Mouse (Mus musculus) kidney, adult 8-10 months (tissue): Measurements from ENCODE around the gene Gm26602.

Experiments
- DNase-seq, 2 experiments: peaks; one replicate each; pipeline ENCODE4 v3.0.0; 2022

Gm26602 gene

DNA sequence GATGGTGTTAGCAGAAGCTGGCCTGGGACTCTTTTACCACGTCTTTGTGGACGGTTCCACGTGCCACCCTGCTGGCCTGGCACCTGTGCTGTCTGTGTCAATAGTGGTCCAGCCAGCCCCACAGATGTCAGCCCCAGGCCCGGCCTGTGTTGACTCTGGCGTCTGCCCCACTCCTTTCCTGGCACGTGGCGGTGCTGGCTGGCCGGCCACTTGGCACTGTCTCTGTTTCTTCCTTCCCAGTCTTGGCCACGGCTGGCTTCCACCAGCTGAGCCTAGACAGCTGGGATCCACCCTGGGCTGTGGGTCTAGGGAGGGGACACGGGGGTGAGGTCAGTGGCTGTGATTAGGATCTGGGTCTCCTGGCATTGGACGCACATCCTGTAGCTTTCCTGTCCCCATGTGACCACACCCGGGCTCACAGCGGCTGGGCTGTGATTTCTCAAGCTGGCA lies 23.6 kb downstream of the Gm26602 start:
- peak; percentile 85 to 89 for DNase-seq

DNA sequence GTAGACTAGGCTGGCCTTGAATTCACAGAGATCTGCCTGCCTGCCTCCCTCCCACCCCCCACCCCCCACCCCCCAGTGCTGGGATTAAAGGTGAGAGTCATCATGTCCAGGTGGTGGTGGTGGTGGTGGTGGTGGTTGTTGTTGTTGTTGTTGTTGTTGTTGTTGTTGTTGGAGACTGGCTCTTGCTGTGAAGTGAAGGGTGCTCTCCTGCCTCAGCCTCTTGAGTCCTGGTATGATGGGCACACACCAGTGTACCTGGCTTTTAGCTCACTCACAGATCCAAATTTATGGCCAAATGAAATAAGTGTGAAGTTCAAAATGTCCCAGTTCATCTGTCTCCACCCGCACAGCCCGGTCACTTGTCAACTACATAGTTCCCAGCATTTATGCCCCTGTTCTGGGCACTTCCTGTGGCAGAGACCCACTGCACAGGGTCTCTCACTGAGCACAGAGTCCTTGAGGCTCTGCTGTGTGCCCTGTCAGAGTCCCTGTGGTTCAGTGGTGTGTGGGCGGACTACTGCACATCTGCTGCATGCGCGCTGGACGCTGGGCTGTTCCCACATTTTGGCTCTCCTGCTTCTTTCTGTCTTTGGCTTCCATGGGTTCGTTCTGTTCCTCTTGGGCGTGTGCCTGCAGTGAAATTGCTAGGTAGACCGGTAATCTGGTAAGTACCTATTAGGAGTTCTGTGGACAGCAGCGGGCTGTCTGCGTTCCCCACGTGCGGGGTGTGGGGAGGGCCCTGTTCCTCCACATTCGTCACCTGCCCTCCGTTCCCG lies 24.3 kb downstream of the Gm26602 start:
- DNase-seq = no peak

DNA sequence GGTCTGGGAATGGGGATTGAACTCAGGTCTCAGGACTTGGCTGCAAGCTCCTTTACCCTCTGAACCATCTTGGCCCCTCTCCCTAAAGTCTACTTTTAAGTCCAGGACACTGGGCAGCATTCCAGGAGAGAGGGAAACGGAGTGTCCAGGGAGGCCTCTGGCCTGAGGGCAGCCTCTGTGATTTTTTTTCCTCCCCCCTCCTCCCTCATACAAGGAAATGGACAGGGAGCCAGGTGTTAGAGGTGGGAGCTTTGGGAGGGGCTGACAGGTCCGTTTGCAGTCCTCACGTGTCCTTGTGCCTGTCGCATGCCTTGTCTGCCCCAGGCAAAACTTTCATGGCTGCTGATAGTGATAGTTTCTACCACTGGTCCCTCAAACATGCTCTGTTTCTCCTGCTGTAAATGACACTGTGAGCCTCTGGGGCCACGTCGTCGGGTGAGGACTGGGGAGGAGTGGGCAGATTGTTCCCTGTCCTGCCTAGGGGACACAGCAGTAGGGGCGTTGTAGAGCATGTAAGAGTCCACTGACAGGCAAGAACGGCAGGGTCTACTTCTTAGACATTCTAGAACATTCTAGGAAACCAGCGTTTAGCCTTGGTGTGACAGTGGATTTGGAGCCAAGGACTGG lies 25.7 kb downstream of the Gm26602 start:
- peak; percentile 80 to 84 for DNase-seq

DNA sequence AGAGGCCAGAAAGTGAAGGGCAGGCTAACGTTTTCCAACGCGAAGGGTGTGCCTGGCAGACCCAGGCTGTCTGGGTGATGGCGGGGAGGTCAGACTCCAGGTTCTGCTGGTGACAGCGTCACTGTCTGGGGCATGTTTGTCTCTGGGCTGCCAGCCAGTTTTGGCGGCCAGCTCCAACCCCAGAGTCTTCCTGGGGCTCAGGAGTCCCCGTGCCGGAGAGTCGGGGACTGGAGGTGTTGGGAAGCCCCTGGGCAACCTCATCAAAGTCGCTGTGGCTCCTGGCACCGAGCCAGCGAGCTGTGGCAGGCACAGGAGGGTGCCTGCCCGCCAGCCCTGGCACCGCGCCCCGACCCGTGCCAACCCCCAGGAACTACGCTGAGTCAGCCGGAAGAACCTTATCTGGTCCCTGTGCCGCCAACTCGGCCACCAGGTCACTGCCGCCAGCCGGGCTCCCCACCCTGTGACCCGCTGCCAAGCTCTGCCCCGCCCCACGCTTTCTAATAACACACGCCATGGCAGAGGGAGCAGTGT lies 26.3 kb downstream of the Gm26602 start:
- DNase-seq = peak; percentile 79

DNA sequence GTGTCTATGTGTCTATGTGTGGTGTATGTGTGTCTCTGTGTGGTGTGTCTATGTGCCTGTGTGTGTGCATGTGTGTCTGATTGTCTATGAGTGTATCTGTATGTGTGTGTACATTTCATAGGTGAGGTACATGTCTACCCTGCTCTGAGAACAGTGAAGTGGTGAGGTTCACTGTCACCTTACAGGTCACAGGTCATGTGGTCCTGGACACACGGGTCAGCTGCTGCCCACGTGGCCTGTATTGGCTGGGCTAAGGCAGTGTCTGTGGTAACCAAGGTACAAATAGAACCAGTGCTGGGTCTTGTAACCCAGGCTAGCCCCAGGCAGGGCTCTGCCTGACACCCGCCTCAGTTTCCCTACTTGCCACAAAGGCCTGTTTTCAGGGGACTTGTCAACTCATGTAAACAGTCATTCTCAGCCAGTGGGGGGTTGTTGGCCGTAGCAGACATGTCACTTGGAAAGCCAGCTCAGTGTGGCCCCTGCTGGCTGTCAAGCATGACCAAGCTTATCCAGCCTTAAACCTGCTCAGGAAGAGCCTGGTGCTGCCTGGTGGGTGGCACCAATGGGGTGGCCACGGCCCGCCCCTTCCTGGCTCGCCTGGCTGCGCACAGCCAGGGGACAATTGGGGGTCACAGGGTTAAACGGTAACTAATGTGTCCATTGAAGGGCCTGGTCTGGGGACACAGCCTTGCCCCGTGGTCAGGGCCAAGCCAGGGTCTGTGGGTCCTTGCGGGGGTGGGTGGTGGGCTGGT lies 27.3 kb downstream of the Gm26602 start:
- DNase-seq = peak; percentile 59 to 70

DNA sequence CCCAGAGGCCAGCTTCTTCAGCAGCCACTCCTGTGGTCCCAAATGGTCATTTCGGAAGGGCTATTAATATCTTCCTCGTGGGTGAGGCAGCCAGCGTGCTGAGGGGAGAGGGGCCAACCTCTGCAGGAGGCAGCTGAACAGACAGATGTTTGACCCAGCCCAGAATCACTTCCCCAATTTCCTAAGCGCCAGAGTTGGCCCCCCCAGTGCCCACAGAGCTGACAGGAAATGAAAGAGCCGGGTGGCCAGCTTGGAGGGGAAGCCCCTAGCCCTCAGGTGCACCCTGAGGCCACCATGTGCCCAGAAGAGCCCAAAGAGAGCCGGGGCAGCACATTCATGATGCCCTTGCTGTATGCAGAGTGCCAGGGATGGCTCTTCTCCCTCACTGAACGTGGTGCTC lies 30.1 kb downstream of the Gm26602 start:
- DNase-seq = no peak

DNA sequence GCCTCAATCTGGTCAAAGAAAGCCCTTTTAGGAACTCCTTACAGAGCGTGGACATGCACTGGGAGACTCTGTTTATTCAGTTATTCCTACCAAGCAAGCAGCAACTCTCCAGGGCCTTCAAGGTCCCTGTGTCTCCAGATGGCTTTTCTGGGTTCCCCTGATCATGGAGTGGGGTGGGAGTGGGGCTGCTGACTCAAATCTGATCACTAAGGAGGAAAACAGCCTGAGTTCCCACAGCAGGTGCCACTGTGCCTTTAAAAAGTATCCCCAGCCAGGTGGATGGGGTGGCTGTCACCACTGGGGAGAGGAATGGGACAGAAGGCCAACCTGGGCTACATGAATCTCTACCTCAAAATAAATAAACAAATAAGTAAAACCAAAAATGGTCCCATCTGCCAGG lies 32.3 kb downstream of the Gm26602 start:
- no peak for DNase-seq

DNA sequence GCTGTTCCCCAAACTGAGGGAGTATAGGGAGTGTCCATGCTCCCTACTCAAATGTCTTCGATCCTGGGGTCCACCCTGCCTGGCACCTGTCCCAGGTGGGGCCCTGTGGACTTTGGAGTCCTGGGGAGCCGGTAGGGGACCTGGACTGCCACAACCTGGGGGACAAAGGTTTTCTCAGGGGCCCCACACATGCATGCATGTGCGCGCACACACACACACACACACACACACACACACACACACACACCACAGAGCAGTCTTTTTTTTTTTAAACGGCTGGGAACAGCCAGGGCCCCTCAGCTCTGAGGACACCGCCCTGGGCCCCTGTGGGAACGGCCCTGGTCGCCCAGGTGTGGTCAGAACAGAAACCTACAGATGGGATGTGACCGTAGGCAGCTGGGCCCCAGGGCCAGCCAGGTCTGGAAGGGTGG lies 32.8 kb downstream of the Gm26602 start:
- no peak for DNase-seq

DNA sequence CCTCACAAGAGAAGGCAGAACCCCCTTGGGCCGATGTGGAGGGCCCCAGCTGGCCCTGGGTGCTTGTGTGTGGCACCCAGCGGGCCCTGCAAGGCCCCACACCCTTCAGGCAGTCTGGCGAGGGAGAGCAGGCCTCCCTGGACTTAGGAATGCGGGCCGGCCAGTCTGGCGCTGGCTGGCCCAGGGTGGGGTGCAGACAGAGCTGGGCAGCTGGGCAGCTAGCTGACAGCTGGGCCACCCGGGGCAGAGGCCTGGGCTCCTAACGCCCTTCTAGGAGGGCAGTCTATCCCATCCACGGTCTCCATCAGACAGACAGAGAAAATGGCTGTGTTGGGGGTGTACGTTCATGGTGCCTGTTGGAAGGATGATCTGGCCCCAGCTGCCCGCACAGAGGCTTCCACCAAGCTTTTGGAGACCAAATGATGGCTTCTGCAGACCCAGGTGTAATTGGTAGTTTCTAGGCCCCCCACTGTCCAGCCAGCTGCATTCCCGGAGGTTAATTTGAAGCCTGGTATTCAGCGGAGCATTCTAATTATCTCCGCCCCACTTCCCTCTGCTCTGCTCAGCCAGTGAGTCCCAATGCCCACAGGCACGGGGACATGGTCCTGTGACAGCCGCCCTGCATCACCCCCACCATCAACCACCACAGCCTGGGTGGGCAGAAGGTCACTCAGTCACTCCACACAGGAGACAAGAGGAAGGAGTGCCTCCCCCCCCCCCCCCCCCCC lies 35.0 kb downstream of the Gm26602 start:
- peak; percentile 59 to 80 for DNase-seq

DNA sequence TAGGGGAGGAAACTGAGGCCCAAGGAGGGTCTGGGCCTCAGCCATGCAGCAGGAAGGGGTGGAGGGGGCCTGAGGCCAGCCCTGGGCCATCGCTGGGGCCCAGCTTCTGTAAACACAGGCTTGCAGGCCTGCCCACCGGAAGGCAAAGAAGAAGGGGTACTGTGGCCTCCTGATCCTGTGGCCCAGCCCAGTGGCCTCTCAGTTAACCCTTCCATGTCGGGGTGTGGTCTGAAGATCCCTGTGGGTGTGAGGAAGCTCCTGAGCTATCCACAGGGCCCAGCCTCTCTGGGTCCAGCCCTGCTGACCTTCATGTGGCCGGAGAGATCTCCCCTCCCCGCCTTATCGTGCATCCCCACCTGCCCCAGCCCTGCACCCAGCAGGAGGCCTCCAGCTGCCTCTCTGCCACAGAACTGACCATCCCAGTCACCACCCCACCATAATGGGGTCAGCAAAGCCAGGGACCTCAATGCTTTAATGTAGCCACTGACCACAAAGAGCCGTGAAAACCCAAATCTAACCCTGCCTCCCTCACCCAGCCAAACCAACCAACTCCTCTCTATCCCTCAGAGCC lies 36.2 kb downstream of the Gm26602 start:
- DNase-seq = no peak

DNA sequence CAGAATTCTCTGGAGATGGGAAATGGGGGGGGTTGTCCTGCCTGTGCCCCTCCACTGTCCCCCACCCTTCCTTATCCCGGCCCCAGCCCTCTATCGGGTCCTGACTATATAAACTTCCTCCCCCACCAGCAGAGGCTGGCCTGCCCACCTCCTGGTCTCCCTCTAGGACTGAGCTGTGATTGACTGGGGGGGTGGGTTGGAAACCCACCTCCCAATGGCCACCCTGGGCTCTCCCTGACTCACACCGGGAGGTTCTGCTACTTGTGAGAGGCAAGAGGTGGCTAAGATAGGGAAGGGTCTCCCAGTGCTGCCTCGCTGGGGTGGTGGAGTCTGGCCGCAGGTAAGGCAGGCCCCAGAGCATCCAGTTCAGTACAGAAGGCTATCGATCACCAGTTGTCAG lies 36.8 kb downstream of the Gm26602 start:
- DNase-seq = no peak

DNA sequence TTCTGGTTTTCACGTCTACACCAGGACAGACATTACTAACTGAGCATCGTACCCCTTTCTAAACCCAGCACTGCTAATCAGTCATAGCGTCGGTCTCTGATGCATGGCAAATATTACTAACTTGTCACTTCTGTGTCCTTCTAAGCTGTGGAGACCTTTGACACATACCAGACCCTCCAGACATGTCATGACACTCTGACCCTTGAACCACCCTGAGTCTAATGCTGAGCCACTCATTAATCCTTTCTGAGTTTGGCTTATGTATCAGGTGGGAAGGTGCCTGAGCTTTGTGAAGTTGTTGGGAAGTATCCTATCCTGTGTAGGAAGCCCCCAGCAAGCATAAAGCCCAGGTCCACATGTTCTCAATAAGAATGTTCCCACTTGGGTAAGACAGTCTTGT lies 39.2 kb downstream of the Gm26602 start:
- peak in 1 of 2 experiments; percentile 45 for DNase-seq

DNA sequence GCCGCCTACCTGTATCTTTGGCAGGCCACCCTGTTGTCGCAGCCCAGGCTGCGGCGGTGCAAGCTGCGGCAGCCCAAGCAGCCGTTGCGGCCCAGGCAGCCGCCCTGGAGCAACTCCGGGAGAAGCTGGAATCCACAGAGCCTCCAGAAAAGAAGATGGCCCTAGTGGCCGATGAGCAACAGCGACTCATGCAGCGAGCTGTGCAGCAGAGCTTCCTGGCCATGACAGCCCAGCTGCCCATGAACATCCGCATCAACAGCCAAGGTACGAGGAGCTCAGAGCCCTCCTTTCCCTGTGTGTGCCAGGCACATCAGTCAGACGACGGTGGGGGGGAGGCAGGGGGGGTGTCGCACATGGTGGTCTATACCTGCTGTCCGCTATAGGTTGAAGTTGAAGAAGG lies 40.0 kb downstream of the Gm26602 start:
- no peak for DNase-seq

DNA sequence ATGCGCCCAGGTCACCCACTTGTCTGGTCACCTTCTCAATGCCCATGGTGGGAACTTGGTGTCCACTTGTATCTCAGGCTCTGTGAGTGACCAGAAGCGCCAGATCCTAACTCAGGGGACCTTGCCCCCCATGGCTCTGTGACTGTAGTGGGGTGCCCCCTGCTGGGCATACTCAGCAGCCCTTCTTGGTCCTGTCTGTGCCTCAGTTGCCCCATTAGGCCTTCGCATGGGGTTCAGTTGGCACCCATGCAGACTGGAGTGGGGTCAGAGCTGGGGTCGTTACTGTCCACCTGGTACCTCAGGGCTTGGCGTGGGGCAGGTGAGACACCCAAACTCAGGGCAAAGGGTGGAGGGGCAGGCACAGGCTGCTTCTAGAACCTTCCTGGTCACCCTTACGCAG lies 43.3 kb downstream of the Gm26602 start:
- peak in 1 of 2 experiments; percentile 57 for DNase-seq

DNA sequence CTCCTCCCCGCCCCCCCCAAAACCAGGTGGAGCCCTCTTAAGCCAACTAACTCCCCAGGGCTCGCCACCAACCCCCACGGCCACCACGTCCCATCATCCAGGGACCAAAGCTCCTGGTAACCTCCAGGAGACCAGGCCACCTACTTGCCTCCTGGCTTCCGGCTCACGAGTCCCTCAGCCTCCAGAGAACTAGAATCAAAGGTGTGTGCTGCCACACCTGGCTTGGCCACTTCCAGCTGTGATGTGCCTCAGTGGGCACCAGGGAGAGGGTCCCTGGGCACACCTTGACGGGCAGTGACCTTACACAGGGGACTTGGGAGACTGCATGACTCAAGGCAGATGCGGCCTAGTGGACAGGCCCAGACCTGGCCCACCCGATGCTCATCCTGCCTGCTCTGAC lies 45.0 kb downstream of the Gm26602 start:
- no peak for DNase-seq

DNA sequence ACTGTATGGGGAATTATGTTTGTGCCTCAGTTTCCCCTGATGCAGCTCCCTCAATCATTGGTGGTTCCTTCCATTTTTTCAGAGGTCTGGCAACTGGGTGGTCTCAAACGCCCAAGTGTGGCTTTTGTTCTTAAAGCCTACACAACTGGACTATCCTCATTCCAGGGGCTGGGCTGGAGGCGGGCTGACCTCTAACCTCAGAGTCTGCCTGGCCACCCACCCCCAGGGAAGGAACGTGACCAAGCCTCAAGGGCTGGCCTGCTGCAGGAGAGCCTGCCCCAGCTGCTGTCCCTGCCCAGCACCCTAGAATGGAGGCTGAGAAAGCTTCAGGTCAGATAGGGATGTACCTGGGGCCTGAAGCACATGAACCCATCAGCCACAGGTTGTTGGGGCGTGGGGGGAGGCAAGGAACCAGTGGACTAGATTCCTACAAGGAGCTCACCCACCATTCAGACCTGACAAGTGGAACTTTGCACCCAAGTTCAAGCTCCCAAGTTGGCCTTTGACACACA lies 46.0 kb downstream of the Gm26602 start:
- DNase-seq = no peak

DNA sequence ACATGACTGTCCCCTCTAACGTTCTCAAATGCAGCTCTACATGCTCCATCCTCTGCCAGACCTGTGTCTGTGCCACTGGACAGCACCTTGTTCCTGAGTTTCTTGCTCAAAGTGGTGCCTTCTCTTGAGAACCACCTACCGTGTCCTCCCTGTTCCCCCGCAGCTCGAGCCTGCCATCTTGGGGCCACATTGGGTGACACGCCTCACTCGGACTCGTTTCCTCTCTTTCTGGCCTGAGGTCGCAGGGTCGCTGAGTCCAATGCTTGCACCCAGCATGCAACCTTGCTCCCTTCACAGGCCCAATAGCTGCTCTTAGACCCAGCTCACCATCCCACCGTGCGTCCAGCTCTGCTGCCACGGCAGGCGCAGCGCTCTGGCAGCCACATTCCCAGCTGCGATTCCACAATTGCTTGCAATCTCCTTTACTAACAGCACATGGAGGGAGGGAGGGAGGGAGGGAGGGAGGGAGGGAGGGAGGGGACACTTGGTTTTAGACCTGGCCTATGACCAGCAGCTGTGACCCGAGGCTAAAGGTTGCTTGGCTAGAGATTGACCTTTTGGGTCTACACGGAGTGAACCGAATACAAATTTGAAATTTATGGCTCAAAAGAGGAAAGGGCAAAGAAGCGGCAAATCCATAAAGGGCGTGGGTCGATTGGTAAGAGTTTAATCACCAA lies 47.6 kb downstream of the Gm26602 start:
- DNase-seq = peak; percentile 89 to 90

DNA sequence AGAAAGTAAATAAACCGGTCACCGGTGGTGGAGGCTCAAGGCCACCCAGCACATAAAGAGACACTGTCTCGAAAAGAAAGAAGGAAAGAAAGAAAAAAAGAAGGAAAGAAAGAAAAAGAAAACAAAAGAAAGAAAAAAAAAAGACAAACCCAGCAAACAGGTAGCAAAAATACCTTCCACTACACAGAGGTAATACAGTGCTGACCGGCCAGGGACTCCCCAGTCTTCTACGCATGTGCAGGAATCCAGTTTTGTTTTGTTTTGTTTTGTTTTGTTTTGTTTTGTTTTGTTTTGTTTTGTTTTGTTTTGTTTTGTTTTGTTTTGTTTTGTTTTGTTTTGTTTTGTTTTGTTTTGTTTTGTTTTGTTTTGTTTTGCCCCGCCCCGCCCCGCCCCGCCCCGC lies 48.8 kb downstream of the Gm26602 start:
- DNase-seq = peak; percentile 57 to 64

DNA sequence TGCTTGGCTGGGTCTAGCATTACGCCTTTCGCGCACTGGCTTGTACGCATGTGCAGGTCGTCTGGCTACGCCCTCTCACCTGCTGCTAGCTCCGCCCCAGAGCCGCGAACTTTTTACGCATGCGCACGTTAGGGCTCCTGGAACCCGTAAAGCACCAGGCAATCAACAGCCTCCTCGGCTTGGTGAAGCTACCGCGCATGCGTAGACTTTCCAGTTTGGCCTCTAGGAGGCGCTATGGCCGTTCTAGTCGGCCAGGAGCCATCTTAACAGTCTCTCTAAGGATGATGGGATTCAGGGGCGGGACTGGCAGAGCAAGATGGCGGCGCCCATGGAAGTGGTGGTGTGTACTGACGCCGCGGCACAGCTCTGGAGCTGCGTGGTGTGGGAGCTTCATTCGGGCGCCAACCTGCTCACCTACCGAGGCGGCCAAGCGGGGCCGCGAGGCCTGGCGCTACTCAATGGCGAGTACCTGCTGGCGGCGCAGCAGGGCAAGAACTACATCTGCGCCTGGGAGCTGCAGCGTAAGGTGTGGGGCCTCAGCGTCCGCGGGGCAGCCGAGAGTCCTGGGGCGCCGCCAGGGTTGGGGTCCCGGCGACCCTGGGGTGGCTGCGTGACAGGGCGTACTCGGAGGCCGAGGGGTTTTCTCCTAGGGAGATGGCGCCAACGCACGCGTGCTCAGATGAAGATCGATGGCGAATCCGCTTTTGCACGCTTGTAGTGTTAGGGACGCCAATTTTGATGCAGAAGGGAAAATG lies 49.4 kb downstream of the Gm26602 start, which contains the start of gene Wdr18:
Gene Wdr18 (plus strand): TSS at position 306 of the 755 bp plus-strand sequence.
- DNase-seq = peak; percentile 100
